Mouse (Mus musculus) gastrocnemius, postnatal 14 days (tissue): ENCODE measurements around the gene Cldn13. TPM values are rescaled to one million over a fixed set of nuclear protein-coding genes. Genes with fewer than 3 reads are reported as not detected.

Source experiments
- DNase-seq: peaks from one replicate; pipeline ENCODE4 v3.0.0; 2021; ENCODE audit warnings: mixed read lengths
- intact Hi-C: fragments of 180-260 bp; cut with DNase I; formaldehyde crosslinking; loops from one replicate; pipeline ENCODE4 v1.15.1; 2025; ENCODE audit warnings: low total_unique reads
- total RNA-seq, 2 experiments: library from RNA; stranded (reverse); gene quantifications; 2 replicates each; pipeline ENCODE4 v1.2.3; 2021

The Cldn13 gene
- total RNA-seq, 2 experiments from 2014 or later = not detected

GRCm38 (mm10) chr5:134901644-134902027 is 13.7 kb downstream of the Cldn13 start:
- no peak for DNase-seq
- intact Hi-C loops = loop anchor here (5.0 kb wide), 1 partner anchor 154 kb away; the partner anchor contains the start of gene Eln

- intact Hi-C loops = loop anchor here (5.0 kb wide), 1 partner anchor 154 kb away; the partner anchor contains the start of gene Eln
- peak; percentile 26 for DNase-seq
Measured at GRCm38 (mm10) chr5:134901012-134901643, 14.2 kb downstream of the Cldn13 start.

GRCm38 (mm10) chr5:134897596-134897995 is 17.7 kb downstream of the Cldn13 start:
- intact Hi-C loops = no loop called here
- no peak for DNase-seq

GRCm38 (mm10) chr5:134896965-134897364 is 18.4 kb downstream of the Cldn13 start:
- peak; percentile 42 for DNase-seq

GRCm38 (mm10) chr5:134895291-134895690 is 20.0 kb downstream of the Cldn13 start:
- intact Hi-C loops = no loop called here
- DNase-seq = peak; percentile 49

More at GRCm38 (mm10) chr5:134896965-134897364, 18.4 kb downstream of the Cldn13 start:
- intact Hi-C loops = no loop called here

GRCm38 (mm10) chr5:134892717-134893116 is 22.6 kb downstream of the Cldn13 start:
- no peak for DNase-seq
- intact Hi-C loops = no loop called here

- DNase-seq = no peak
- intact Hi-C loops = no loop called here
Measured at GRCm38 (mm10) chr5:134891552-134891951, 23.8 kb downstream of the Cldn13 start.

- intact Hi-C loops = no loop called here
- no peak for DNase-seq
Measured at GRCm38 (mm10) chr5:134890601-134891054, 24.7 kb downstream of the Cldn13 start.

GRCm38 (mm10) chr5:134888505-134888904 is 26.8 kb downstream of the Cldn13 start:
- intact Hi-C loops = no loop called here

GRCm38 (mm10) chr5:134887447-134888335 is 27.6 kb downstream of the Cldn13 start:
- peak; percentile 45 for DNase-seq
- intact Hi-C loops = no loop called here

More at GRCm38 (mm10) chr5:134888505-134888904, 26.8 kb downstream of the Cldn13 start:
- no peak for DNase-seq

GRCm38 (mm10) chr5:134883077-134883476 is 32.2 kb downstream of the Cldn13 start:
- intact Hi-C loops = no loop called here
- DNase-seq = peak; percentile 42

- DNase-seq = no peak
- intact Hi-C loops = no loop called here
Measured at GRCm38 (mm10) chr5:134876801-134877200, 38.5 kb downstream of the Cldn13 start.

- intact Hi-C loops = no loop called here
- DNase-seq = no peak
Measured at GRCm38 (mm10) chr5:134875245-134875644, 40.1 kb downstream of the Cldn13 start.

- intact Hi-C loops = no loop called here
- peak; percentile 83 for DNase-seq
Measured at GRCm38 (mm10) chr5:134873956-134874879, 41.1 kb downstream of the Cldn13 start.

GRCm38 (mm10) chr5:134873034-134873433 is 42.3 kb downstream of the Cldn13 start:
- peak; percentile 53 for DNase-seq
- intact Hi-C loops = no loop called here

GRCm38 (mm10) chr5:134872597-134872996 is 42.7 kb downstream of the Cldn13 start:
- peak; percentile 64 for DNase-seq

GRCm38 (mm10) chr5:134868506-134868905 is 46.8 kb downstream of the Cldn13 start:
- intact Hi-C loops = no loop called here

More at GRCm38 (mm10) chr5:134872597-134872996, 42.7 kb downstream of the Cldn13 start:
- intact Hi-C loops = no loop called here

GRCm38 (mm10) chr5:134867320-134868144 is 47.8 kb downstream of the Cldn13 start:
- intact Hi-C loops = no loop called here
- no peak for DNase-seq

More at GRCm38 (mm10) chr5:134868506-134868905, 46.8 kb downstream of the Cldn13 start:
- no peak for DNase-seq
